Mouse (Mus musculus): ENCODE measurements around the gene Nol9. TPM values are rescaled to one million over a fixed set of nuclear protein-coding genes. Genes with fewer than 3 reads are reported as not detected.

The Nol9 gene
- total and polyA plus RNA-seq, 3 experiments = 80.3 to 114 (median 80.9) TPM

DNA sequence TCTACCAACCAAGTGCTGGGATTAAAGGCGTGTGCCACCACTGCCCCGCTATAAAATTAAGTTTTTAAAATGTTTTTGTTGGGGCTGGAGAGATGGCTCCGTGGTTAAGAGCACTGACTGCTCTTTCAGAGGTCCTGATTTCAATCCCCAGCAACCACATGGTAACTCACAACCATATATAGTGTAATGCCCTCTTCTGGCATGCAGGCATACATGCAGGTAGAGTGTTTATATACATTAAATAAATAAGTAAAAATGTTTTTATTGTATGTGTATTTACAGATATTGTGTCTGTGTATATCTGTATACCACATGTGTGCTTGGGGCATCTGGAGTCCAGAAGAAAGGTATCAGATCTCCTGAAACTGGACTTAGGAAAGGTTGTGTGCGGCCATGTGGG is 37.8 kb upstream of the Nol9 start:
- TF ChIP-seq ZC3H11A (IDR thresholded peaks at IDR 0.05; ENCODE audit: low read depth, low read length) (peak; percentile 20; the same call in 1 of the 2 replicates), E2F4 (IDR thresholded peaks at IDR 0.05; ENCODE audit: borderline replicate concordance, low read depth, low read length) (no peak), CTCF (IDR thresholded peaks at IDR 0.05 in 2 of 3, conservative IDR thresholded peaks at IDR 0.05 in 1 of 3; ENCODE audit: control insufficient read depth in 1 of 3, insufficient read depth in 1 of 3, low read depth in 2 of 3, low read length in 3 of 3, poor library complexity in 1 of 3, severe bottlenecking in 1 of 3) (peak in 1 of 3 experiments; percentile 41; a peak in 2 of 6 replicates), MYC (IDR thresholded peaks at IDR 0.05; ENCODE audit: low read depth, low read length) (peak; percentile 71; the same call in 1 of the 2 replicates), SMC3 (IDR thresholded peaks at IDR 0.05; ENCODE audit: low read depth, low read length) (peak; percentile 45), RAD21 (IDR thresholded peaks at IDR 0.05; ENCODE audit: low read depth, low read length) (peak; percentile 2), TBP (IDR thresholded peaks at IDR 0.05; ENCODE audit: low read depth, low read length) (no peak)
- Histone ChIP-seq H3K4me3 (ENCODE audit: control insufficient read depth in 1 of 2, insufficient read depth in 1 of 2, low read depth in 2 of 2, low read length in 2 of 2) (no peak overlapping the region), H3K9ac (ENCODE audit: control insufficient read depth, low read depth, low read length, poor library complexity, severe bottlenecking) (no peak overlapping the region), H3K9me3 (replicated peaks; ENCODE audit: insufficient read depth, low read length) (no peaks in the 10 kb centered on the region), H3K79me2 (ENCODE audit: control insufficient read depth, insufficient read depth, low read length, poor library complexity) (peaks cover 3% of the 10 kb centered on the region; the same call in 1 of the 2 replicates), H3K4me1 (ENCODE audit: control insufficient read depth in 1 of 2, insufficient read depth in 2 of 2, low read length in 2 of 2) (peaks cover 5 to 21% of the 10 kb centered on the region in 2 experiments), H3K36me3 (ENCODE audit: control insufficient read depth in 1 of 2, insufficient read depth in 2 of 2, low read length in 2 of 2) (peaks cover 0 to 16% of the 10 kb centered on the region in 2 experiments; a peak in 2 of 4 replicates), H3K27me3 (ENCODE audit: control insufficient read depth in 1 of 2, insufficient read depth in 2 of 2, low read length in 2 of 2) (no peaks in the 10 kb centered on the region), H3K27ac (ENCODE audit: control insufficient read depth, low read depth, low read length) (no peak overlapping the region)
- peak; percentile 39 for DNase-seq (ENCODE audit: low read depth, low spot score)

- Histone ChIP-seq H3K4me3 (ENCODE audit: control insufficient read depth in 1 of 2, insufficient read depth in 1 of 2, low read depth in 2 of 2, low read length in 2 of 2) (no peak overlapping the region), H3K27ac (ENCODE audit: control insufficient read depth, low read depth, low read length) (no peak overlapping the region), H3K4me1 (ENCODE audit: control insufficient read depth in 1 of 2, insufficient read depth in 2 of 2, low read length in 2 of 2) (peaks cover 5 to 19% of the 10 kb centered on the region in 2 experiments), H3K9ac (ENCODE audit: control insufficient read depth, low read depth, low read length, poor library complexity, severe bottlenecking) (no peak overlapping the region), H3K79me2 (ENCODE audit: control insufficient read depth, insufficient read depth, low read length, poor library complexity) (no peaks in the 10 kb centered on the region), H3K27me3 (ENCODE audit: control insufficient read depth in 1 of 2, insufficient read depth in 2 of 2, low read length in 2 of 2) (no peaks in the 10 kb centered on the region), H3K36me3 (ENCODE audit: control insufficient read depth in 1 of 2, insufficient read depth in 2 of 2, low read length in 2 of 2) (peaks cover 0 to 14% of the 10 kb centered on the region in 2 experiments; a peak in 2 of 4 replicates), H3K9me3 (replicated peaks; ENCODE audit: insufficient read depth, low read length) (no peaks in the 10 kb centered on the region)
- no peak for DNase-seq (ENCODE audit: low read depth, low spot score)
- TF ChIP-seq EP300 (IDR thresholded peaks at IDR 0.05; ENCODE audit: low read depth in 1 of 2, low read length in 2 of 2) = no peak
- TF ChIP-seq MAFK (IDR thresholded peaks at IDR 0.05; ENCODE audit: borderline replicate concordance, low read depth, low read length) = no peak
- TF ChIP-seq UBTF (IDR thresholded peaks at IDR 0.05; ENCODE audit: borderline replicate concordance, insufficient read depth, low read depth, low read length) = no peak
- no peak for TF ChIP-seq E2F4 (IDR thresholded peaks at IDR 0.05; ENCODE audit: borderline replicate concordance, low read depth, low read length)
- no peak for TF ChIP-seq TAL1 (IDR thresholded peaks at IDR 0.05; ENCODE audit: low read length)
- no peak for TF ChIP-seq CHD2 (IDR thresholded peaks at IDR 0.05; ENCODE audit: low read length)
- no peak for TF ChIP-seq ZKSCAN1 (IDR thresholded peaks at IDR 0.05; ENCODE audit: low read depth, low read length)
- no peak for TF ChIP-seq HCFC1 (IDR thresholded peaks at IDR 0.05; ENCODE audit: low read depth, low read length)
- no peak for TF ChIP-seq MAX (IDR thresholded peaks at IDR 0.05; ENCODE audit: low read length)
- no peak for TF ChIP-seq SMC3 (IDR thresholded peaks at IDR 0.05; ENCODE audit: low read depth, low read length)
- no peak for TF ChIP-seq USF1 (IDR thresholded peaks at IDR 0.05; ENCODE audit: low read depth, low read length)
- TF ChIP-seq BHLHE40 (IDR thresholded peaks at IDR 0.05; ENCODE audit: borderline replicate concordance, low read depth, low read length) = no peak
Observed at GRCm38 (mm10) chr4:152002063-152002462, 37.1 kb upstream of the Nol9 start.

Measured in MEL (cell line).